Mouse (Mus musculus) midbrain, postnatal 0 days (tissue): ENCODE data around the gene Map4k5. TPM values are rescaled to one million over a fixed set of nuclear protein-coding genes. Genes with fewer than 3 reads are reported as not detected.

Source experiments
- ATAC-seq: fragments of 200-750 bp; cut with Nextera tagmentation; 2 replicates; pipeline ENCODE4 v1.8.0; 2017; ENCODE audit warnings: moderate number of reproducible peaks, mild to moderate bottlenecking, moderate TSS enrichment, moderate library complexity; ENCODE audit not compliant: low FRiP score
- DNase-seq: peaks from one replicate; pipeline ENCODE4 v3.0.0-alpha.2; 2015; ENCODE audit warnings: low spot score
- H3K27ac ChIP-seq: fragments of 300-500 bp; sonication (generic); 2 replicates; pipeline ENCODE4 v1.5.1; 2014; ENCODE audit warnings: low read depth, mild to moderate bottlenecking, low read length, mixed read lengths
- H3K27me3 ChIP-seq: fragments of 300-500 bp; sonication (generic); 2 replicates; pipeline ENCODE4 v1.6.1; 2014; ENCODE audit warnings: low read length, control low read depth, mixed read lengths; ENCODE audit not compliant: insufficient read depth
- H3K36me3 ChIP-seq: fragments of 300-500 bp; sonication (generic); 2 replicates; pipeline ENCODE4 v1.6.1; 2014; ENCODE audit warnings: low read length, control low read depth, mixed read lengths; ENCODE audit not compliant: insufficient read depth
- H3K4me1 ChIP-seq: fragments of 300-500 bp; sonication (generic); 2 replicates; pipeline ENCODE4 v1.6.1; 2014; ENCODE audit warnings: mild to moderate bottlenecking, control low read depth, antibody characterized with exemption, low read length, mixed read lengths; ENCODE audit not compliant: insufficient read depth
- H3K4me2 ChIP-seq: fragments of 300-500 bp; sonication (generic); 2 replicates; pipeline ENCODE4 v1.6.1; 2014; ENCODE audit warnings: low read depth, mild to moderate bottlenecking, low read length, mixed read lengths; ENCODE audit not compliant: poor library complexity, severe bottlenecking
- H3K4me3 ChIP-seq: fragments of 300-500 bp; sonication (generic); 2 replicates; pipeline ENCODE4 v1.5.1; 2014; ENCODE audit warnings: low read depth, mild to moderate bottlenecking, low read length, moderate library complexity
- H3K9ac ChIP-seq: fragments of 300-500 bp; sonication (generic); replicated peaks from 2 replicates; pipeline ENCODE4 v1.6.1; 2014; ENCODE audit warnings: mild to moderate bottlenecking, low read length, moderate library complexity, mixed read lengths; ENCODE audit not compliant: poor library complexity, severe bottlenecking
- H3K9me3 ChIP-seq: fragments of 300-500 bp; sonication (generic); 2 replicates; pipeline ENCODE4 v1.6.1; 2016; ENCODE audit warnings: low read length, control low read depth
- CTCF ChIP-seq: IDR thresholded peaks from 2 replicates; pipeline ENCODE4 v1.5.1; 2016; ENCODE audit warnings: antibody characterized with exemption, mild to moderate bottlenecking
- WGBS: fragments of 180-500 bp; shearing (Covaris S2); extraction: QIAGEN DNeasy Blood & Tissue Kit; methylation state at CpG from one replicate; pipeline ENCODE4 v1.1.7; 2014; 5-methylcytosine and 5-hydroxymethylcytosine counted together
- polyA plus RNA-seq: library from polyadenylated mRNA; unstranded; fragments of >200 nt; fragmentation: Nextera tagmentation; extraction: Ambion mirVana; gene quantifications from 2 replicates; pipeline ENCODE4 v1.2.1, GENCODE M21; 2015
- total RNA-seq: library from RNA; depleted of rRNA; stranded (reverse); fragments of >200 nt; gene quantifications from 2 replicates; pipeline ENCODE4 v1.2.3, GENCODE M21; 2014

Map4k5 gene
- total and polyA plus RNA-seq, 2 experiments from 2014 or later: 16.9 to 33.9 TPM

DNA sequence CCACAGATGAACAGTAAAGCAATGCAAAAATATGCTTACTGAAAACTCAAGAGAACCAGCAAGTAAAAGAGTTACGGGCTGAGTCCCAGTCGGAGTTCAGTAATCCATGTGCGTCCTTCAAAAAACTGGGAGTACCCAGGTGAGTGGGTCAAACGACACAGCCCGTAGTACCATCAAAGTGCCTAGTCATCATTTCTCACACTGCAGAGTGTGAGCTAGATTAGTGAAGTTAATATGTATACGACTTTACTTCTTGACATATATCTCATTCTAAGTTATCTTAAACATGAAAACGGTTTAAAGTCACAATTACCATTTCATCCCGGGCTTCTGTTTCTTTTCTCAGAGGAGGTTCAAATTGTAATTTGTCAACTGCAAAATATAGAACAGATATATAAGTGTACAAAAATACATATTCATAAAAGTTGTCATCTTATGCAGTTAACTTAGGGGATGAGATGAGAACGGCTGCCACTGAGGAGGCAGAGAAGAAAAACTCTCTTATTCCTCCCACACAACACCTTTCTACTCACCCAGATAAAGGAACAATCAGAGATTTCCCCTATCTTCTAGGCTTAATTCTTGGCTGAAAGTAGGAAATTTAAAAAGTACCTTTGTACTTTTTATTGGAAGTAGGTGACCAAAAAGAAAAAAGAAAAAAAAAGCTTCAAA lies 61.6 kb downstream of the Map4k5 start:
- DNase-seq: no peak
- Histone ChIP-seq H3K9me3 (no peaks in the 10 kb centered on the region), H3K27ac (no peak overlapping the region), H3K4me1 (no peaks in the 10 kb centered on the region), H3K4me2 (no peak overlapping the region), H3K36me3 (peaks cover 32% of the 10 kb centered on the region), H3K27me3 (no peaks in the 10 kb centered on the region), H3K9ac (no peak overlapping the region), H3K4me3 (no peak overlapping the region)
- no peak for ATAC-seq
- TF ChIP-seq CTCF: no peak
- WGBS: 96% methylated on average over 9 of the region's 9 CpGs

- DNase-seq (no peak), ATAC-seq (no peak)
- Histone ChIP-seq H3K27ac (no peak overlapping the region), H3K27me3 (no peaks in the 10 kb centered on the region), H3K4me1 (no peaks in the 10 kb centered on the region), H3K4me2 (no peak overlapping the region), H3K9ac (no peak overlapping the region), H3K36me3 (peaks cover 32% of the 10 kb centered on the region), H3K9me3 (no peaks in the 10 kb centered on the region), H3K4me3 (no peak overlapping the region)
- TF ChIP-seq CTCF: no peak
- 47% methylated on average over 2 of the region's 2 CpGs for WGBS
Measured at GRCm38 (mm10) chr12:69828214-69828613, 64.8 kb downstream of the Map4k5 start.

DNA sequence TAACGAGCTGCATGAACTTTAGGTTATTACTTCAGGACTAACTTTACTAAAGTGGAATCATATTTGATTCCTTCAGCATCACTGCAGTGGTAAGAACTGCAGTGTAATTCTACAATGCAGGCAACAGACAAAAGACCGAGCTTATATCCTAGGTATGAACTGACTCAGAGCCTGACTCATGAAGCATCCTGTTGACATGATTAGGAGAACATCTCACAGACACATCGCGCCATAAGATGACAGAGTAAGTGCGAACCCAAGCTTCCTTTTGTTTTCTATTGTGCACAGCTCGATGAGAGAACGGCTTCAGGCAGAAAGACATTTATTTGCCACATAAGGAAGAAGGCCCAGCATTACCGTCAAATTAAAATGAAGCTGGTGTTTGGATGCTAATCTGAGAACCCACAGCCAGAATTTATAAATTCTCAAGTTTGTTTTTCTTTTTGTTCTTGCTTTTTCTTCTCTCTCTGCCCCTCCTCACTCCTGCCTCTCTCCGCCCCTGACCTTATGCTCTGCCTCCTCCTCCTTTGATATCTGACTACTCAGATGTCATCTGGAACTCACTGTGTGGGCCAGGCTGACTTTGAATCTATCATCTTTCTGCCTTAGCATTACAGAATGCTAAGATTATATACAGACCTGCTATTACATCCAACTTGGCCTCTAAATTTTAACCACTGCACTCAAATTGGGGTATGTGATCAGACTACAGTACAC lies 68.0 kb downstream of the Map4k5 start:
- Histone ChIP-seq H3K9ac (no peak overlapping the region), H3K4me1 (no peaks in the 10 kb centered on the region), H3K36me3 (peaks cover 45% of the 10 kb centered on the region), H3K4me2 (no peak overlapping the region), H3K27me3 (no peaks in the 10 kb centered on the region), H3K4me3 (no peak overlapping the region), H3K27ac (no peak overlapping the region), H3K9me3 (no peaks in the 10 kb centered on the region)
- TF ChIP-seq CTCF: no peak
- WGBS: 83% methylated on average over 9 of the region's 9 CpGs
- DNase-seq (no peak), ATAC-seq (no peak)

DNA sequence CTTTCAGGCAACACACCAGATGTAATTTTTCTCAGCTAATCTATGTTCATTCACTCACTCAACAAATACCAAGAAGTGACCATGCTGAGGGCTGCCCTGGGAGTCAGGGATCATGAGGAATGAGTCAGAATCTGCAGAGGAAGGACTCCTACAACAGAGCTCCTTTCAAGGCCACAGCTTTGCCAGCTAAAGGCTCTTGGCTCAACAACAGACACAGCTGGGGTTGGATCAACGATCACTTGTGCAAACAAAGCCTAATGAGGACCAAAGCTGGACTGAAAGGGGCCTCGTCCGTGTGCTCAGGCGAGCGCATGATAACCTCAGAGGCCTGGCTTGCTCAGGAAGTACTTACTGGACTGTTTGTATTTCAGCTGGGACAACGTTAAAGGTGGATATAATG lies 78.7 kb downstream of the Map4k5 start:
- ATAC-seq (no peak), DNase-seq (peak; percentile 39)
- H3K36me3 ChIP-seq: peaks cover 46% of the 10 kb centered on the region

GRCm38 (mm10) chr12:69813596-69813995 lies 79.4 kb downstream of the Map4k5 start:
- H3K27ac ChIP-seq: no peak overlapping the region
- H3K36me3 ChIP-seq: peaks cover 44% of the 10 kb centered on the region
- no peaks in the 10 kb centered on the region for H3K9me3 ChIP-seq
- H3K27me3 ChIP-seq: no peaks in the 10 kb centered on the region
- WGBS: 62% methylated on average over 2 of the region's 2 CpGs
- TF ChIP-seq CTCF: no peak
- no peak for ATAC-seq
- H3K4me2 ChIP-seq: no peak overlapping the region
- DNase-seq: no peak
- H3K4me3 ChIP-seq: no peak overlapping the region
- H3K4me1 ChIP-seq: no peaks in the 10 kb centered on the region
- H3K9ac ChIP-seq: no peak overlapping the region

More for the DNA sequence above, 78.7 kb downstream of the Map4k5 start:
- Histone ChIP-seq H3K9me3 (no peaks in the 10 kb centered on the region), H3K27ac (no peak overlapping the region), H3K27me3 (no peaks in the 10 kb centered on the region), H3K4me1 (no peaks in the 10 kb centered on the region), H3K4me3 (no peak overlapping the region), H3K4me2 (no peak overlapping the region), H3K9ac (no peak overlapping the region)
- no peak for TF ChIP-seq CTCF
- WGBS: 34% methylated on average over 6 of the region's 6 CpGs

DNA sequence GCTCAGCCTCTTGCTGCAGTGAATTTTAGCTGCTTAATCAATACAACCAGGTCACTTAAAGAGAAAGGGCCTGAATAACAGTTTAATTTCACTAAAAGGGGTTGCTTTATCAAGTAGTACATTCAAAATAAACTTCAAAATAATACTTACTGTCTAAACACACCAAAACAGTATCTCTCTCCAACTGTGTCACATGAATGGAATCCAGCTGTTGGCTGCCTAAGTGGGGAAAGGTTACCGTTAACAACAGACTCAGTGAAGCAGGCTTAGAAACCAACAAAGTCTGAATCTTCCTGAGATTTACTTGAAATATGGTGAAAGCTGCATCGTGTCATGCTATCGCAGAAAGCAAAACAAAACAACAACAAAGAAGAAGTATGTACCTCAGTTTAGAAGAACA lies 80.0 kb downstream of the Map4k5 start:
- no peaks in the 10 kb centered on the region for H3K27me3 ChIP-seq
- TF ChIP-seq CTCF: no peak
- no peak overlapping the region for H3K4me3 ChIP-seq
- no peak overlapping the region for H3K27ac ChIP-seq
- peaks cover 49% of the 10 kb centered on the region for H3K36me3 ChIP-seq
- 70% methylated on average over 3 of the region's 3 CpGs for WGBS
- no peaks in the 10 kb centered on the region for H3K4me1 ChIP-seq
- no peaks in the 10 kb centered on the region for H3K9me3 ChIP-seq
- H3K4me2 ChIP-seq: no peak overlapping the region
- DNase-seq (no peak), ATAC-seq (no peak)
- no peak overlapping the region for H3K9ac ChIP-seq
